Mouse (Mus musculus) cerebellum, postnatal 25 days (tissue): ENCODE measurements at regions not wholly inside any gene's neighbourhood (a gene's known extent, or its start where the extent isn't known, plus 50 kb on each side); places are given as distances from the start of the nearest gene placed in this dataset.

Source experiments
- DNase-seq, 2 experiments: peaks; one replicate each; pipeline ENCODE4 v3.0.0; 2021; ENCODE audit warnings: mixed read lengths in 2 of 2

- DNase-seq = no peak
Observed at GRCm38 (mm10) chr14:58175651-58176363, 105.5 kb downstream of the Fgf9 start.

GRCm38 (mm10) chr14:58174512-58174911 lies 104.2 kb downstream of the Fgf9 start:
- no peak for DNase-seq

GRCm38 (mm10) chr14:58168920-58169319 lies 98.6 kb downstream of the Fgf9 start:
- DNase-seq = no peak
